Mouse (Mus musculus) adipocyte (in vitro differentiated cells): ENCODE data around the gene Hba-a2.
"Not testable (repeated sequence)": the region's sequence is repeated elsewhere in the genome, so short reads cannot be mapped to it uniquely, and the experiment has no call there.

Source experiments
- DNase-seq: peaks from one replicate; pipeline ENCODE4 v3.0.0-alpha.2; 2016; ENCODE audit warnings: low spot score

Hba-a2 gene

DNA sequence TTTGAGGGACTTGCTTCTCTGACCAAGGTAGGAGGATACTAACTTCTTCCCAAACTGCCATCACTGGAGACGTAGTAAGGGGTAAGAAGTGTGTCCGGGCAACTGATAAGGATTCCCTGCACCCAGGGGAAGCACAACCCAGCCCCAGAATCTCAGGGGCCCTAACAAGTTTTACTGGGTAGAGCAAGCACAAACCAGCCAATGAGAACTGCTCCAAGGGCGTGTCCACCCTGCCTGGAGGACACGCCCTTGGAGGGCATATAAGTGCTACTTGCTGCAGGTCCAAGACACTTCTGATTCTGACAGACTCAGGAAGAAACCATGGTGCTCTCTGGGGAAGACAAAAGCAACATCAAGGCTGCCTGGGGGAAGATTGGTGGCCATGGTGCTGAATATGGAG is at the start of gene Hba-a2:
TSS of gene Hba-a2 (plus strand) at position 287 of the 400 bp plus-strand sequence.
- not testable (repeated sequence) for DNase-seq

DNA sequence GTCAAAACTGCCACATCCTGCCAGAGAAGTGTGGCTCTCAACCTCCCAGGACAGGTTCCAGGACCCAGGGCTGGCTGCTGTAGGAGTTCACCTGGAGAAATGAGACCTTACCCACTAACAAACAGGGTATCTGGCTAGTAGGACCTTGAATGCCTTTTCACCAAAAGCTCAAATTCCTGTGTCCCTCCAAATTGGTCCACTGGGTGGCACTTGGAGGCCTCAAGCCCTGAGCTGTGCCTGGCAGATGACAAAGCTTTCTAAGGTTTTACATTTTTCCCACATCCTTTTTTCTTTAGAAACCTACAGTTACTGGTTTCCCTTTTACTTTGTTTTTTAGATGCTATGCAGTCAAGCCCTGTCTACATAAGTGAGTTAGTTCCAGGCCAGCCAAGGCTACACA is 49.2 kb upstream of the Hba-a2 start:
- peak; percentile 30 for DNase-seq

GRCm38 (mm10) chr11:32248350-32248749 is 47.9 kb upstream of the Hba-a2 start:
- no peak for DNase-seq

DNA sequence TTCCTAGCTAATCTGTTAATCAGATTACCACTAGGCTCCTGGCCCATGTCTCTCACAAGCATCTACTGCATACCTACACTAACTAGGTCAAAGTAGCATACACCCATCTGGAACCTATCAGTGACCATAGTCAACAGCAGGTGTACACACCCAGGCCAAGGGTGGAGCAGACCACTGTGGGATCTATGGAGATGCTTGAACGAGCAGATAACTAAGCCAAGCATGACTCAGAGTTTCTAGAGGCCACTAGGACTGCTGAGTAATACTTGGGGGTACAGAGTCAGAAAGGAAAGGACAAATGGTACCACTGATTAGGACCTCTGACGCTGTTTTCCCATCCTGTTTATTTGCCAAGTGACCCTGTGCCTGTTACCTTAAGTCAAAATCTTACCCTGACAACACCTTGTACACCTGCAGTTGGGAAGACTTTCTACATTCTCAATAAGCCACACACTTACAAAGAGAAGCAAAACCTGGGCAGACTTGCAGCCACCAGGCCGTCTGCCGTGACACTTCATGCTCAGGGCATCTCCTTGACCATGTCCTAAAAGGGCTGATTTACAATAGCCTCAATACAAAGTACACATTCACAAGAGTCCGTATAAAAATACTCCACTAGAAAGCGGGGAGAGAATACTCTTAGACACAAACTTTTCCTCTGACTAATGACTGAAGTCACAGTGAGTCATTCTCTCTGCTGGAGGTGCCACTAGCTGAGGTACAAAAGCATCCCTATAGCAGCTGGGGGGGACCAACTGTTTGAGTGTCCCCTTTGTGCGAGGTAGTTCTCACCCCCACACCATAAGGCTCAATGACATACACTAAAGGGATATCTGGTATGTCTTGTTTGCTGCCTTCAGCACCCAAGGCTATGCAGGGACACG is 45.2 kb upstream of the Hba-a2 start:
- DNase-seq, result no peak

DNA sequence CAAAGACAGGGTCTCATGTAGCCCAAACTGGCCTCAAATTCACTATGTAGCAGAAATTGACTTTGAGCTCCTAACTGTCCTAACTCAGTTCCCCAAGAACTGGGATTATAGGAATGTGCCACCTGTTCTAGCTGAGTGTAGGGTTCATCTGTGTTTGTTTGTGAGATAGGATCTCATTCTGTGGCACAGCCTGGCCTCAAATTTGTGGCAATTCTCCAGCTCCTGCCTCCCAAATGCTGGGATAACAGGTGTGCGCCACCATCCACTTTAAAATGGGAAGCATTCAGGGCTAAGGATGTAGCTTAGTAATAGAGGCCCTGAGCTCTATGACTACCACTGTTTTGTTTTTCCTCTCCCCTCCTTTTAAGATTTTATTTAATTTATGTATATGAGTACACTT is 43.2 kb upstream of the Hba-a2 start:
- no peak for DNase-seq

- DNase-seq, result no peak
Observed at GRCm38 (mm10) chr11:32256146-32256545, 40.1 kb upstream of the Hba-a2 start.

DNA sequence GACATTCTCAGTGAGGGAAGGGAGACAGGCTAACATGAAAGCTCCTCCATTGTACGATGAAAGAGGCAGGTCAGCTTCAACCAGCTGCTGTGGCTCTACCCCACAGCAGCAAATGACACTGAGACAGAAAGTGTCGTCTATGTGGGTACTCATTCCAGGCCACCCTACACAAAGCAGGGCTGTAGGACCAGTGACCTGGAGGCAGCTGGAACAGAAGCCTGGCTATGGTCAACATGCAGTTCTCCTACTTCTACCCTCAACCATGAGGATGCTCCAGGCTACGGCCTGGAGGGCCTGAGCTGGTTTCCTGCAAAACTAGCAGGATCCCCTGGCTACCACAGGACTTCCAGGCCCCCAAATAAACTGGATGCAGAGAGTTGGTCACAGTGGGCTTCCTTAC is 39.7 kb upstream of the Hba-a2 start:
- no peak for DNase-seq

DNA sequence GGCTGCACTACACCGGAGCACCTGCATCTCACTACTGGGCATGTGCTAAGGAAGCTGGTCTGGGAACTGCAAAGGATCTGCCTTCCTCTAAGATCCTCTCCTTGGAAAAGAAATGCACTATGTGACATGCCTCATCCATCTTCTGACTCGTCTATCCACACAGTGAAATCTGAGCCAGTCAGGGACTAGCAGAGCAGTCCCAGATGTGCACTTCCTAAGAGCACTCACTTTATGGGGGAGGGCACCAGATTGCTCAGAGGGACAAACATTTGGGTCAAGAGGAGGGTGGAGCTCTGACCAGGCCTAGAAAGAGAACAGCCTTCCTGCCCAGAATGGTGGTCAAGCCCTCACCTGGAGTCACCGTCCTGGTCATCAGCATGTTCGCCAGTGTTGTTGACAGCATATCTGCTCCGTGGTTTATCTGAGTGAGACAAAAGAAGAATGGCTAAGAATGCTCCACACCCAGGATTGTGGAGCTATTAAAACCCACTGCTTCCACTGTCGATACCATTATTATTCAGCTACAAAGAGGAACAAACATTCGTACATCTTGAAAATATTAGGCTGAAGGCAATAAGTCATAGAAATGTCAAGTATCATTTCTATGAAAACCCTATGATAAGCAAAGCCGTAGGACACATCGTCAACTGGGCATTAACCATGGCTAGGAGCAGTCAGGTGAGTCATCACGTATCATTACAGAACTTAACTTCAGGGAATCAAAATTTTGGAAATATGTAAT is 33.4 kb upstream of the Hba-a2 start:
- DNase-seq, result peak; percentile 18

GRCm38 (mm10) chr11:32265117-32265738 is 31.1 kb upstream of the Hba-a2 start:
- no peak for DNase-seq

DNA sequence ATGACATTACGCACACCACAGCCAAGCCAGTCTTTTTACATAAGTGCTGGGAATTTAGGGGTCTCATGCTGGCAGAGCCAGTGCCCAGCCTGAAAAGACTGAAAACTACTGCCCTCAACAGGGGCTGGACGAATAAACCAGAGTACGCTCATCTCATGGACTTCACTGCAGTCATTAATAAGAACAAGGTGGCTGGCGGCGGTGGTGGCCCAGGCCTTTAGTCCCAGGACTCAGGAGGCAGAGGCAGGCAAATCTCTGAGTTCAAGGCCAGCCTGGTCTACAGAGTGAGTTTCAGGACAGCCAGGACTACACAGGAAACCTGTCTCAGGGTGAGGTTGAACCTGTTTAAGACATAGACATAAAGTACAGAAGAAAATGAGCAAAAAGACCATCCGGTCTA is 30.1 kb upstream of the Hba-a2 start:
- no peak for DNase-seq

GRCm38 (mm10) chr11:32266776-32267175 is 29.5 kb upstream of the Hba-a2 start:
- DNase-seq, result peak; percentile 11

DNA sequence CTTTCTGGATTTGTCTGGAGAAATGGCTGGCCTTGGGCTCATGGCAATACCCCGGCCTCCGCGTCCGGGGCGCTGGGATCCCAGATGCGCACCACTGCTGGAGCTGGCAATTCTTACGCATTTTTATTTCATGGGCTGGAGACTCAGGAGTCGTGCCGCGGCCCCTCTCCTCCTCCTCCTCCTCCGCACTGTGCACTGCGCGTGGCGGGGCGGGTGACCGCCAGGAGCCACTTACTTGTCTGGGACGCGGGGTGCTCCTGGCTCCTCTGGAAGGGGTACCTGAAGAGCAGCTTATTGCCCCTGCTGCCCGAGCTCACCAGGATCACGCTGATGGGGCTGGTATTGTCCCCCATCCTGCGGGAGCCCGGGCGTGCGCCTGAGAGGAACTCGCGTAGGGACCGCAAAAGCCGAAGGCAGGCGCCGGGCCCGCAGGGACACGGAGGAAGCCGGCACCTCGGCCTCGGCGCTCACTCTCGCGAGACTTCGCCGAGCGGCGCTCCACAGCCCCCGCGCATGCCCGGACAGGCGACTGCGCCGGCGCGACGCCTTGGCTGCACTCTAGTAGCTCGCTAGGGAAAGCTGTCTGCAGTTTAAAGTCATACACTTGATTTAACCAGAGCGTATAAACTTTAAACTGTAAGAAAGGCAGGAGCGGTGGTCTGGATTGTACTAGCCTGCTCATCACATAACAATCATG is 29.0 kb upstream of the Hba-a2 start, which contains the start of gene Nprl3:
TSS of gene Nprl3 (minus strand) at position 520 of the 697 bp plus-strand sequence.
- DNase-seq, result peak; percentile 92

DNA sequence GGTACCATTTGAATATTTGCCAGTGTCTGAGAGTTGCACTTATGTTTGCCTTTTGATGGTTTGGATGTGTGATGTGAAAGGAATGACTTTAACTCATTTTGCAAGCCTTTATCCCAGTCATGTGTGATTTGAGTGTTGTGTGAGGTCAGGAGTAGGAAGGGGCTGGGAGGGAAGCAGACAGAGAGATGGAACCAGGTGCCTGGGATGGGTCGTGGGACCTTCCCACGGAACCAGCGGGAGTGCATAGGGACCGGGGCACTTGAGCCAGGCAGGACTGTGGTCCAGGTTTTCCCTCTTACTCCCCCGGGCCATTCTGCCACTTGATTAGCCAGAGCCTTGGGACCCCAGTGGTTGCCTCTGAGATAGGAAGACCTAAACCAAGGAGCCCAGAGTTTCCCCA is 28.3 kb upstream of the Hba-a2 start:
- DNase-seq, result no peak

- DNase-seq, result no peak
Observed at GRCm38 (mm10) chr11:32268952-32269351, 27.3 kb upstream of the Hba-a2 start.

- no peak for DNase-seq
Observed at GRCm38 (mm10) chr11:32271178-32271577, 25.1 kb upstream of the Hba-a2 start.

GRCm38 (mm10) chr11:32276347-32276746 is 19.9 kb upstream of the Hba-a2 start, which contains the start of gene Hba-x:
TSS of gene Hba-x (plus strand) at chr11:32276400.
- no peak for DNase-seq

GRCm38 (mm10) chr11:32277736-32278457 is 18.4 kb upstream of the Hba-a2 start:
- no peak for DNase-seq

- no peak for DNase-seq
Observed at GRCm38 (mm10) chr11:32278458-32278957, 17.8 kb upstream of the Hba-a2 start.

DNA sequence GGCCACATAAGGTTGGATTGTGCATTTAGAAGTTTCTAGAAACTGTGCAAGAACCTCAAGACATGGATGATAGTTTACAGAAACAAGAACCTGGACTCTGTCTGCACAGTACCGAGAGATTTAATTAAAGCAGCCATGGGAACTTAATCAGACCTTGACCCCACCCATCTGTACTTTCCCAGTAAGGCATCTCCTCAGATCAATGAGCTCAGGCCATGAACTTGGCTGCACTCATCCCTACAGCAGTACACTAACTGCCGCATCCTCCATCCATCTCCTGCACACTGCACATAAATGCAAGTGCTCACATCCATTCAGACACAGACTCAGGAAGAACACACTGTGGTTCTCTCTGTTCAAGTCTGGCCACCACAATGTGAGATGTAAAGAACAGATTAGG is 15.6 kb upstream of the Hba-a2 start:
- no peak for DNase-seq

- DNase-seq, result no peak
Observed at GRCm38 (mm10) chr11:32281416-32282144, 14.7 kb upstream of the Hba-a2 start.
